Mouse (Mus musculus) mouse trophoblast stem cell (cell line): Measurements from ENCODE around the gene Plvap.

Experiments
- in situ Hi-C, 2 experiments: fragments of 300-500 bp; cut with MseI, MboI; formaldehyde crosslinking; loops; 2 replicates in 1 of 2; 3 replicates in 1 of 2; pipeline ENCODE4 v1.15.1; 2025

Plvap gene

DNA sequence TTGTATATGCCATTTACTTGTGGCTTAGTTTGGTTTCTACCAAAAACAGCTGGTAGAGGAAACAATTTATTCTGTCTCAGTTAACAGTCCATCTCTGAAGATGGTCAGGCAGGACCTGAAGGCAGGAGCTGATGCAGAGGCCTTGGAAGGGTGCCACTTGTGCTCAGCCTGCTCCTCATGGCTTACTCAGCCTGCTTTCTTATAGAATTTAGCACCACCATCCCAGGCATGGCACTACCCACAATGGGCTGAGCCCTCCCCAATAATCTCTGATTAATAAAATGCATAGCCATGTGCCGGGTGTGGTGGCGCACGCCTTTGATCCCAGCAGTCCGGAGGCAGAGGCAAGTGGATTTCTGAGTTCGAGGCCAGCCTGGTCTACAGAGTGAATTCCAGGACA is 45.4 kb downstream of the Plvap start:
- in situ Hi-C loops, result no loop called here

- in situ Hi-C loops, result no loop called here
These were observed 45.8 kb downstream of the Plvap start for GRCm38 (mm10) chr8:71465733-71466132.

- in situ Hi-C loops, result no loop called here
These were observed 46.7 kb downstream of the Plvap start, which contains the start of gene Mrpl34 for GRCm38 (mm10) chr8:71464513-71465500. Gene Mrpl34, plus strand, starts transcription at chr8:71464959.

DNA sequence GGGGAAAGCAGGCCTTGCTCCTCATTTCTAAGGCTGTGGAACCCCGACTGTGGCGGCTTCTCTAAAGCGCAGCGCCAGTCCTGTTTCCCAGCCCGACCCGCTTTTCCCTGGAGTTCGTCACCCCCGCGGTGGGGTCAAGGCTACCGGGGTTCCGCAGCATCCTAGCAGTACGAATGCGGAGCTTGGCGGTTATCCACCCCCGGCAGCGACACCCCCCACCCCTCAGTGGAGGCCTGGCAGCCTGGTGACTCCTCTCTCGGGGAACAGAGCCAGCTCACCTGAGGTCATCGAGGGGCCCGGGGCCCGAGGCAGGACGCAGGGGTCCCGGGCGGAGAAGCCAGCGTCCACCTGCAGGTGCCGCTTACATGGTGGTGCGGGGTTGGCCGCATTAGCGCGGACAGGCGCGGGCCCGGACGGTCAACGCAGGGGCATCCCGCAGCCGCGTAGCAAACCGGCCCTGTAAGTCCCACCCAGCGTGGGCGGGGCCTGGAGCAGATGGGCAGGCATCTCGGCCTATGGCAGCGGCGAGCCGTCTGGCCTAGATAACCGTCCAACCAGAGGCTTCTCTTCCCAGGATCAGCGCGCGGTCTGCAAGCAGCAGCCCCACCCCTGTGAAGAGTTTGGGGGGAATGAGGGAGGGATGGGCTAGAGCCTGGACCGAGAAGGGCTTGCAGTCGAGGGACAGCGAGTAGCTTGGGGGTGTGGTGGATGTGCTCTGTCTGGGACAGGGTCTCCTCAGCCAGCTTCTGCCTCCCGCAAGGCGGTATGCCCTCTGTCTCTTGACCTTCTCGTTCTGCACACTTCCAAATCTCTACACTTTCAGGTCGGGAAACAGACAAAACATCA is 48.1 kb downstream of the Plvap start, which contains the start of gene Abhd8:
Gene Abhd8, minus strand, starts transcription at position 468 of the 846 bp plus-strand sequence.
- in situ Hi-C loops, result no loop called here

GRCm38 (mm10) chr8:71462786-71463185 is 48.8 kb downstream of the Plvap start:
- in situ Hi-C loops, result no loop called here

DNA sequence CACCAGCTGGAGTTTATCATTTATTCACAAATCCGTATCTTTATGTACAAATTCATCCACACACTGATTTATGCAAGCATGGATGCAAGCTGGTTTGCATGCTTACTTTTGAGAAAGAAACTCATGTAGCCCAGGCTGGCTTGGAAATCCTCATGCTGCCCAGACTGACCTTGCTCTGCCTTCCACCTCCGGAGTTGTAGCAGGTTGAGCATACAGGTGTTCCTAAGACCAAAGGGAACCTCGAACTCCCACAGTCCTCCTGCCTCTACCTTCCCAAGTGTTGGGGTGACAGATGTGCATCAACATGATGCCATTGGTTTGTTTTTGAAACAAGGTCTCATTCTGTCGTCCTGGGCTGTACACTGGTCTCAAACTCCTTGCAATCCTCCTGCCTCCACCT is 49.4 kb downstream of the Plvap start:
- in situ Hi-C loops, result no loop called here

DNA sequence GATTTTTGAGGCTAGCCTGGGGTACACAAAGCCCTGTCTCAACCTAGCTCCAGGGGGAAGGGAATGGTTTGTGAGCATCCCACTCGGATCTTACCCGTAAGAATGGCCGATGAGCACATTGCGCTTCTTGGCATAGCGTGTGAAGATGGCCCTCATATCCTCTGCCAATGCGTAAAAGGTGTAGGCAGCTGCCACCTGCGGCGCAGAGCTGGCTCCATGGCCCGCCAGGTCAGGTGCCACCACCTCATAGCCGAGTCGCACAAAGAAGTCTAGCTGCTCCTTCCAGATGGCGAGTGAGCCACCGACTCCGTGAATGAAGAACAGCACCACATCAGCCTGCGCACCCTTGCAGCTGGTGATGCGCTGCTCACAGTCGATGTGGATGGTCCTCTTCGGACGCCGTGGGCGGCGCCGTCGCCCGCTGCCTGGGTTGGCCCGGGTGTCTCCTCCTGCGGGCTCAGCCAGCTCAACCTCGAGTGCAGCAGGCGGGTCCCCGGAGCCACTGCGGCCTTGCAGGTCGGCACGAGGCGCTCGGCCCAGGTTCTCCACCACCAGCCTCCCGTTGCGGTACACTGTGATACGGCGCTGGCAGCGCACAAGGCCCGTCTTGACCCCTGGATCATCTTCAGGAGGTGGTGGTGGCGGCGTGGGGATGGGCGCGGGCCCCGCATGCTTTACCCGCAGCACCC is 50.3 kb downstream of the Plvap start:
- in situ Hi-C loops, result no loop called here

DNA sequence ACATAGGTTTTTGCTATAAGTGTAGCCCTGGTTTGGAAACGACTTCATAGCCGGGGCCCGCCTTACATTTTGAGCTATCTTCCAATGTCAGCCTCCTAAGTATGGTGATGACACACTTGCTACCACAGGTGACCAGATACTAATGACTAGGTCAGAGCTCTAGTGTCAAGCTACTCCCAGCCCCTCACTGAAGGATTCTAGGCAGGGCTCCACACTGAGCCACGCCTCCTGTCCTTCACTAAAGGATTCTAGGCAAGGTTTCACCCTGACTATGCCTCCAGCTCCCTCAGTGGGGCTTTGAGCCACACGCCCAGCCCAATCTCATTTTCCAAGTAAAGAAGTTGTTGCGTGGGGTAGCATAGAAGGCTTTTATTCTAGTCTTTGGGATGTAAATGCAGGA is 50.8 kb downstream of the Plvap start:
- in situ Hi-C loops, result no loop called here

DNA sequence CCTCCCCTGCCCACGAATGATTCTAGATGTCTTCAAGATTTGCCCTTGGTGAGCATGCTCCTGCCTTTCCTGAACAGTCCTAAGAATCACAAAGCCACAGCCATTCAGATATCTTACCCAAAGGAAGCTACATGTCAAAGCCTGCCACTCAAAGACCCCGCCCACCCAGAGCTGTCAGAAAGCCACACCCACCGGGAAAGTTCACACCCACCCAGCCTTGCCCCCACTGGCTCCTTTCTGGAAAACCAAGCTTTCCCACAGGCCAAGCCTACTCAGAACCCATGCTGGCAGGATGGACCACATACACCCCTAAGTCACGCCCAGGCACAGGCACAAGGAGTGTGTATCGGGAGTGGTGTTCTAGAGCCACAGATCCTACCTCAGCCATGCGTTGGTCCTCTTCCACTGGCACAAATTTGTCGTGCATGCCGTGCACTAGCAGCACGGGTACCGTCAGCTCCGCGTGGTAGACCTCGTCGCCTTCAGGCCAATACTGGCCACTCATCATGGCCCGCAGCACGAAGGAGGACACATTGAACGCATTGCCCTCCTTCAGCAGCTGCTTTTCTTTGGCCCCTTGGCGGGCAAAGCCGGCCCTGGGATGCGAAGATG is 53.8 kb downstream of the Plvap start:
- in situ Hi-C loops, result no loop called here

- in situ Hi-C loops, result no loop called here
These were observed 54.6 kb downstream of the Plvap start for GRCm38 (mm10) chr8:71456906-71457305.

DNA sequence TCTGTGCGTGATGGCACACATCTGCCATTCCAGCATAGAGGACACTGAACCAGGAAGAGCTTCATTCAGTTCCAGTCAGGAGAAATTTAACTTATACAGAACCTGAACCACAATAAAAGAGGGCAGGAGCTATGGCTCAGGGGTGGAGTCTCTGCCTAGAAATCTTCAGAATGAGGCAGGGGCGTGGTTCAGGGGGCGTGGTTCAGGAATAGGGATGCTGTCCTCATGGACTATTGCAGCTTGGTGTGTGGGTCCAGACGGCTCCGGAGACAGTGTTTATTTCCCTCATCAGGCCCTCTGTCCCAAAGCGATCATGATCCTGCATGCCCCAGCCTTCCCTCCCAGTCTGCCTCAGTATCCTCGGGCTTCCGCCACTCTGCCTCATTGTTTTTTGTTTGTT is 56.9 kb downstream of the Plvap start:
- in situ Hi-C loops, result no loop called here

DNA sequence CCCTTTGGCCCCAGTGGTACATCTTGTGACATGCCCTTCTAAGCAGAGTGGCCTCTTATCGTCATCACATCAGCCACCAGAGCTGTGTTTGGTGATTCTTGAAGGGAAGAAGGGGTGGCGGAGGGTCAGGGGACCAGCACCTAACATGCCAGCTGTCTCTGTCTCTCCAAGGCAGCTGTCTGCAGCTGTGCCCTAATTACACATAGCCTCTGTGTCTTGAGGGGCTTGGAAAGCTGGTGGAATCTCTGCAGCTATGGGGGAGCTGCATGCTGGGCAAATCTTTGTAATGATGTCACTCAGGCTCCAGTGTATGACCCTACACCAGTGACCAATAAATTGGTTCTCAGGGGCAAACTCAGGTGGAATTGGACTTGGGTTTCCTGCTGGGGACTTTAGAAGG is 58.9 kb downstream of the Plvap start:
- in situ Hi-C loops, result no loop called here

- in situ Hi-C loops, result no loop called here
These were observed 59.8 kb downstream of the Plvap start for GRCm38 (mm10) chr8:71451777-71452176.

- in situ Hi-C loops, result no loop called here
These were observed 60.2 kb downstream of the Plvap start for GRCm38 (mm10) chr8:71451337-71451736.
